Mouse (Mus musculus) myocyte (in vitro differentiated cells): Measurements from ENCODE around the gene Ccl6.

ENCODE experiments used
- E2F4 ChIP-seq: IDR thresholded peaks from one replicate; pipeline ENCODE4 v1.6.1; 2011; ENCODE audit warnings: mild to moderate bottlenecking, control low read depth, moderate library complexity; ENCODE audit not compliant: insufficient read depth
- MAX ChIP-seq: IDR thresholded peaks from one replicate; pipeline ENCODE4 v1.6.1; 2011; ENCODE audit warnings: low read depth, mild to moderate bottlenecking, control low read depth
- POLR2A ChIP-seq: IDR thresholded peaks from one replicate; pipeline ENCODE4 v1.6.1; 2011; ENCODE audit warnings: low read depth, mild to moderate bottlenecking, control low read depth, moderate library complexity; ENCODE audit not compliant: insufficient read length
- POLR2AphosphoS2 ChIP-seq: IDR thresholded peaks from one replicate; pipeline ENCODE4 v1.6.1; 2011; ENCODE audit warnings: low read depth, control low read depth; ENCODE audit not compliant: insufficient read length
- REST ChIP-seq: IDR thresholded peaks from one replicate; pipeline ENCODE4 v1.6.1; 2011; ENCODE audit warnings: mild to moderate bottlenecking, control low read depth, moderate library complexity; ENCODE audit not compliant: insufficient read depth, insufficient read length
- TCF12 ChIP-seq: IDR thresholded peaks from one replicate; pipeline ENCODE4 v1.6.1; 2011; ENCODE audit warnings: mild to moderate bottlenecking, control low read depth; ENCODE audit not compliant: poor library complexity, insufficient read depth, severe bottlenecking
- TCF3 ChIP-seq: IDR thresholded peaks from one replicate; pipeline ENCODE4 v1.6.1; 2011; ENCODE audit warnings: low read depth, control low read depth; ENCODE audit not compliant: insufficient read length
- USF1 ChIP-seq: IDR thresholded peaks from one replicate; pipeline ENCODE4 v1.6.1; 2011; ENCODE audit warnings: low read depth, mild to moderate bottlenecking, control low read depth, moderate library complexity

DNA sequence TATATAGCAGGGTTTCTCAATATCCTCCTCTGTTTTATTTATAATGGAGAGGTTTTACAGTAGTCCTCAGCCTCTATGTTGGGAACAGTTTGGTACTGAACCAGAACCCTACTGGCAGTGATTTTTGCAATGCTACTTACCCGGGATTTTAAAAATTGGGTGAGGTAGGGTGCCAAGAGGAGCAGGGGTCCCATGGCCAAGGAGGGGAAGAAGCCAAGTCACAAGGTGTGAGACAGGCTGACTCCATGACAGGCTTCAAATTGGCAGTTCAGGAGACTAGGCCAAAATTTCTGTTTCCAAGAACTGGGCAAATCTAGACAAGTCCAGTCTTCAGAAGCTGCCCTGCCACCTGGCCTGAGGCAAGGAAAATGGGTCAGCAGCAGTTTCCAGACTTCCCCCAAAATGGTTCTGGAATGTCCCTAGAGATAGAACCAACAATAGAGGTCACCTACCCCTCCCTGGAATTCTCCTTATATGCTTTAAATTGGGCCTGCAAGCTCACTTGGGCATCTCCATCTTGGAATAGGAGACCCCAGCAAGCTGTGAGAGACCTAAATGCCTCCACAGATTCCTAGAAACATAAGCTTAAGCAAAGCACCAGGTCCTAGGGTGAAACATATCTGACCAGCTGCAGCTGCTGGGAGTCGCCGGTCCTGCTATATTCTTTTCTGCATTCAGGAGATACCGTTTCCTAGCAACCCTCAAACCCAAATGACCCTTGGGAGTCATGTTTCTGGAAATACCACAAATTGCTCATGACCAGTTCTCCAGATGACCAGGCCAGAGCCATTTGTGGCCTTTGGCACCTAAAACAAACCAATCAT is 10.0 kb downstream of the Ccl6 start:
- TF ChIP-seq E2F4 (no peak), USF1 (no peak), TCF12 (no peak), POLR2A (no peak), POLR2AphosphoS2 (no peak), TCF3 (no peak), REST (no peak), MAX (no peak)
